Mouse (Mus musculus): Measurements from ENCODE around the gene Cryab.

Cryab gene

GRCm38 (mm10) chr9:50751323-50751722 is at the start of gene Cryab:
Gene Cryab, plus strand, starts transcription at chr9:50751325.
- no peak for DNase-seq (ENCODE audit: low read depth, low spot score)

- no peak for DNase-seq (ENCODE audit: low read depth, low spot score)
Measured at GRCm38 (mm10) chr9:50704907-50705306, 46.2 kb upstream of the Cryab start.

- DNase-seq (ENCODE audit: low read depth, low spot score), result peak; percentile 40
Measured at GRCm38 (mm10) chr9:50709108-50709507, 42.0 kb upstream of the Cryab start.

GRCm38 (mm10) chr9:50711337-50711736 is 39.8 kb upstream of the Cryab start:
- DNase-seq (ENCODE audit: low read depth, low spot score), result no peak

- no peak for DNase-seq (ENCODE audit: low read depth, low spot score)
Measured at GRCm38 (mm10) chr9:50714188-50714587, 36.9 kb upstream of the Cryab start.

GRCm38 (mm10) chr9:50718878-50719277 is 32.2 kb upstream of the Cryab start:
- no peak for DNase-seq (ENCODE audit: low read depth, low spot score)

GRCm38 (mm10) chr9:50721061-50721460 is 30.1 kb upstream of the Cryab start:
- DNase-seq (ENCODE audit: low read depth, low spot score), result peak; percentile 41

GRCm38 (mm10) chr9:50722451-50722911 is 28.6 kb upstream of the Cryab start:
- no peak for DNase-seq (ENCODE audit: low read depth, low spot score)

GRCm38 (mm10) chr9:50723406-50723805 is 27.7 kb upstream of the Cryab start:
- DNase-seq (ENCODE audit: low read depth, low spot score), result no peak

- DNase-seq (ENCODE audit: low read depth, low spot score), result no peak
Measured at GRCm38 (mm10) chr9:50724147-50724546, 27.0 kb upstream of the Cryab start.

GRCm38 (mm10) chr9:50724661-50725330 is 26.3 kb upstream of the Cryab start:
- no peak for DNase-seq (ENCODE audit: low read depth, low spot score)

- DNase-seq (ENCODE audit: low read depth, low spot score), result no peak
Measured at GRCm38 (mm10) chr9:50725921-50726590, 25.1 kb upstream of the Cryab start.

- peak; percentile 79 for DNase-seq (ENCODE audit: low read depth, low spot score)
Measured at GRCm38 (mm10) chr9:50727171-50727924, 23.8 kb upstream of the Cryab start.

GRCm38 (mm10) chr9:50727925-50728651 is 23.0 kb upstream of the Cryab start:
- peak; percentile 92 for DNase-seq (ENCODE audit: low read depth, low spot score)

- DNase-seq (ENCODE audit: low read depth, low spot score), result no peak
Measured at GRCm38 (mm10) chr9:50729600-50729999, 21.5 kb upstream of the Cryab start.

- DNase-seq (ENCODE audit: low read depth, low spot score), result no peak
Measured at GRCm38 (mm10) chr9:50732560-50732959, 18.6 kb upstream of the Cryab start.

- DNase-seq (ENCODE audit: low read depth, low spot score), result peak; percentile 77
Measured at GRCm38 (mm10) chr9:50734989-50735388, 16.1 kb upstream of the Cryab start.

- peak; percentile 98 for DNase-seq (ENCODE audit: low read depth, low spot score)
Measured at GRCm38 (mm10) chr9:50738914-50739870, 11.9 kb upstream of the Cryab start, which contains the start of gene Dixdc1. Gene Dixdc1, minus strand, starts transcription at chr9:50739517.

- peak; percentile 73 for DNase-seq (ENCODE audit: low read depth, low spot score)
Measured at GRCm38 (mm10) chr9:50740867-50741784, 10.0 kb upstream of the Cryab start.

All from R1 (cell line).